14 mouse cellular contexts compared by ENCODE assay signal in genomic region chr11:76040761-76041376, GRCm38 (mm10). TPM values are rescaled to one million over a fixed set of nuclear protein-coding genes. Genes with fewer than 3 reads are reported as not detected.
"Had no signal": no experiment of that assay in that cellular context is flagged by ENCODE, and none has a peak within 500 bp of the region (broad histone marks: within the 10 kb centered on the region; RNA-seq: fewer than 3 reads in every experiment).

No protein-coding gene starts in this region.

- H3K4me1 ChIP-seq: liver, embryonic 15.5 days had no signal

- H3K4me2 ChIP-seq: limb, embryonic 13.5 days; liver, embryonic 11.5 days; liver, embryonic 15.5 days; midbrain, embryonic 12.5 days; neural tube, embryonic 12.5 days had no signal

- H3K9me3 ChIP-seq: limb, embryonic 13.5 days; liver, embryonic 15.5 days; midbrain, embryonic 12.5 days; neural tube, embryonic 12.5 days had no signal

- H3K27ac ChIP-seq: layer of hippocampus, adult 2 months; liver, embryonic 15.5 days; macrophage; midbrain, embryonic 12.5 days; neural tube, embryonic 12.5 days; stomach, postnatal 0 days had no signal

- H3K9ac ChIP-seq: limb, embryonic 13.5 days; liver, embryonic 15.5 days; midbrain, embryonic 12.5 days; neural tube, embryonic 12.5 days had no signal

- H3K4me3 ChIP-seq: layer of hippocampus, adult 2 months; limb, embryonic 13.5 days; liver, embryonic 15.5 days; megakaryocyte, embryonic 14.5 days; midbrain, embryonic 12.5 days; neural tube, embryonic 12.5 days had no signal

- DNase-seq: kidney, postnatal 25 days; lung, adult 2 months had no signal

- ATAC-seq: intestine, postnatal 0 days; lung, postnatal 0 days had no signal

- H3K27me3 ChIP-seq: limb, embryonic 13.5 days; liver, embryonic 15.5 days; midbrain, embryonic 12.5 days; neural tube, embryonic 12.5 days had no signal

RNA-seq across cellular contexts. Expression of gene 1700016K19Rik, which starts 41.2 kb away (rescaled TPM):
- total RNA-seq: neutrophil, adult 5-6 weeks had no signal
- polyA plus RNA-seq: intestine, postnatal 0 days; liver, embryonic 11.5 days; liver, embryonic 15.5 days; macrophage had no signal
